Mouse (Mus musculus): Measurements from ENCODE around the gene Mindy3.

- TF ChIP-seq CTCF (IDR thresholded peaks at IDR 0.05; ENCODE audit: extremely low read depth, insufficient read length, insufficient replicate concordance, low read depth, low read length) (no peak), POLR2A (IDR thresholded peaks at IDR 0.05; ENCODE audit: low read depth, low read length) (no peak)
These were observed 89.7 kb downstream of the Mindy3 start for GRCm38 (mm10) chr2:12329620-12330019.
